Mouse (Mus musculus) left cerebral cortex, adult 2 months (tissue): ENCODE measurements around the gene Armc7. TPM values are rescaled to one million over a fixed set of nuclear protein-coding genes. Genes with fewer than 3 reads are reported as not detected.
"Not testable (repeated sequence)": the region's sequence is repeated elsewhere in the genome, so short reads cannot be mapped to it uniquely, and the experiment has no call there.

ENCODE experiments used
- DNase-seq, 2 experiments: peaks; one replicate each; pipeline ENCODE4 v3.0.0; 2021 to 2022; ENCODE audit warnings: low spot score in 2 of 2, mixed read lengths in 1 of 2; ENCODE audit errors: extremely low spot score in 1 of 2
- H3K27ac ChIP-seq: fragments of 200-600 bp; 2 replicates; pipeline ENCODE4 v1.8.1; 2022
- H3K4me3 ChIP-seq: fragments of 200-600 bp; 2 replicates; pipeline ENCODE4 v1.8.1; 2022
- CTCF ChIP-seq: fragments of 200-600 bp; IDR thresholded peaks from 2 replicates; pipeline ENCODE4 v1.8.1; 2022; ENCODE audit warnings: antibody characterized with exemption, mild to moderate bottlenecking, moderate library complexity
- intact Hi-C: fragments of 180-260 bp; cut with DNase I; formaldehyde crosslinking; loops from one replicate; pipeline ENCODE4 v1.15.1; 2025
- total RNA-seq, 2 experiments: library from RNA; stranded (reverse); gene quantifications; 2 replicates each; pipeline ENCODE4 v1.2.3; 2021

The Armc7 gene
- total RNA-seq, 2 experiments from 2014 or later, result 11.9 to 18.0 TPM

DNA sequence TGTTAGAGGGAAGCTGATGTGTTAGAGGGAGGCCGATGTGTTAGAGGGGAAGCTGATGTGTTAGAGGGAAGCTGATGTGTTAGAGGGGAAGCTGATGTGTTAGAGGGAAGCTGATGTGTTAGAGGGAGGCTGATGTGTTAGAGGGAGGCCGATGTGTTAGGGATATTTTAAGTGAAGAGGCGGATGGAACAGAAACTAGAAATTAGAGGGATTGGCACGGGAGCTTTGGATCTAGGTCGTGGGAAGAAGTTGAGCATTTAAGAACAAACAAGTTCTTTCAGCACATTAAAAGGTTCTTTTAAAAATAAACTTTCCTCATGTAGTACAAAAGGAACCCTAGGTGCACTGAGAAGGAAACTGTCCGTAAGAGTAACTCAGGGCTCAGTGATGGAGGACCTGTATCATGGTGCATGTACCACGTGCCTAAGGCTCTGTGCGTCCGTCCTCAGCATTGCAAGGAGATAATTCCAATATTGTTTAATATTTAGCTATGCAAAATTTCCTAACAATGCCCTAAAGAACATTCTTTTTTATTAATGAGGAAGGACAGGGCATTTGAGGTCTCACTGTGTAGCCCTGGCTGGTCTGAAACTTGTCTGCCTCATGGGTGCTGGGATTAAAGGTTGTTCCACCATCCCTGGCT lies 3.0 kb downstream of the Armc7 start:
- no peak overlapping the region for H3K4me3 ChIP-seq
- intact Hi-C loops, result no loop called here
- H3K27ac ChIP-seq, result peak overlapping the region; percentile 21; the same call in 1 of the 2 replicates
- DNase-seq, result no peak
- TF ChIP-seq CTCF, result no peak

DNA sequence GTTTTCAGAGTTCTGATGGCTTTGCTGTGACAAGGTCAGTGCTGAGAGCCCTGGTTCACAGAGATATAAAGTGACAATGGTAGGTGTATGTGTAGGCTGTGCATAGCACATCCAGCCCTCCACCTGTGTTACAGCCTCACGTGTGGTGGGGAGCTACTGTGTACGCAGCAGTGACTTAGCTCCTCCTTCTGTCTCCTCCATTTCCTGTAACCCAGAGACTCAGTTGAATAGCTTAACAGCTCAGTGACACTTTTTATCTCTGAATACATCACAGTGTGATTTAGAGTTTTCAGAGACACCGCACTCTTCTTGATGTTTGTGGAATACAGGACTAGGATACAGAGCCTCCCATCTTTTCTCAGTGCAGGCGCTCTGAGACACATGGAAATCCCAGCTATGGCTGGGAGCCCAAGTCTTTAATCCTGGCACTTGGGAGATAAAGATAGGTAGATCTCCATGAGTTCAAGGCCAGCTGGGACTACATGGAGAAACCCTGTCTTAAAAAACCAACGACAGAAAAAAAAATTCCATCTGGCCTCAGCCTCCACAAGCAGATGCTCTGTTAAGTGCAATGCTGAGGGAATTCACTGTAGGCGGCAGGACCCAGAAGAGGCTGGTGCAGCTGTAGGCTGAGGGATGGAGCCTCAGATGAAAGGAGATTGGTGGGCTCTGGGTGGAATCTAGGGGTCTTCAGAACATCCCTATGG lies 6.2 kb downstream of the Armc7 start:
- no peak for TF ChIP-seq CTCF
- peak in 1 of 2 experiments; percentile 52 for DNase-seq
- intact Hi-C loops, result loop anchor here (2.0 to 10.0 kb wide), 3 partner anchors 55 to 233 kb away; partner anchors contain the start of genes Gga3, Mrps7 and Sumo2
- Histone ChIP-seq H3K27ac (peak overlapping the region; percentile 88), H3K4me3 (no peak overlapping the region)

DNA sequence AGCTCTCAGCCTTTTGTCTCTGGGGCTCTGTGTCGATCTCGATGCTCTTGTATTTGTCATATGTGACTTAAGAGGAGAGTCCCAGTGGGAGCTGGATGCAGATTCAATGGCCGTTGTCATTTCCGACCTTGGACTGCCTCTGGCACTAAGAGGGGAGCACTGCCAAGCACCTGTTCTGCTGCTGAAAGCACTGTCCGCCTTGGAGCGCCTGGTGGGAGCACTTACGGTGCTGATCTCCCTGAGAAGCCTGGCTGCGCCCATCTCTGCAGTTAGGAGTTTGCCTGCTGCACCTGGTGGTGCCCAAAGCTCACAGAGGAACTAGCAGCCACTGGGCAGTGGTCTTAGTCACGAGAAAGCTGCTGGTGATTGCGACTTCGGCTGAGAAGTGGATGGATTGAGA lies 7.8 kb downstream of the Armc7 start:
- no peak for DNase-seq
- TF ChIP-seq CTCF, result no peak
- peak overlapping the region; percentile 88 for H3K27ac ChIP-seq
- intact Hi-C loops, result loop anchor here (2.0 to 10.0 kb wide), 3 partner anchors 54 to 232 kb away; partner anchors contain the start of genes Gga3, Mrps7 and Sumo2
- no peak overlapping the region for H3K4me3 ChIP-seq

DNA sequence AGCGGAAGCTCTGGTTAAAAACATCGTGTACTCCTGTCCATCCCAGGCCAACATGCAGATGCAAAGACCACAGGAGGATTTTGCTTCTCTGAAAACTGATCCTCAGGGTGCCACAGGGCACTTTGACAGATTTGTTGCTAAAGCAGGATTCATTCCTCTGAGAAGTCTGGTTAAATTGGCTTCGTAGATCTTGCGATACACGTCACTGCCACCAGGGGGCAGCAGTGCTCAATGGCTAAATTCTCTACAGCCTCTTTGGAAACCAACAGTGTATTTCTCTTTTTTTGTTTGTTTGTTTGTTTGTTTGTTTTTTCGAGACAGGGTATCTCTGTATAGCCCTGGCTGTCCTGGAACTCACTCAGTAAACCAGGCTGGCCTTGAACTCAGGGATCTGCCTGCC lies 8.3 kb downstream of the Armc7 start:
- H3K4me3 ChIP-seq, result no peak overlapping the region
- DNase-seq, result peak; percentile 77 to 81
- peak; percentile 98 for TF ChIP-seq CTCF
- H3K27ac ChIP-seq, result peak overlapping the region; percentile 88
- intact Hi-C loops, result loop anchor here (2.0 to 10.0 kb wide), 3 partner anchors 53 to 231 kb away; partner anchors contain the start of genes Gga3, Mrps7 and Sumo2

DNA sequence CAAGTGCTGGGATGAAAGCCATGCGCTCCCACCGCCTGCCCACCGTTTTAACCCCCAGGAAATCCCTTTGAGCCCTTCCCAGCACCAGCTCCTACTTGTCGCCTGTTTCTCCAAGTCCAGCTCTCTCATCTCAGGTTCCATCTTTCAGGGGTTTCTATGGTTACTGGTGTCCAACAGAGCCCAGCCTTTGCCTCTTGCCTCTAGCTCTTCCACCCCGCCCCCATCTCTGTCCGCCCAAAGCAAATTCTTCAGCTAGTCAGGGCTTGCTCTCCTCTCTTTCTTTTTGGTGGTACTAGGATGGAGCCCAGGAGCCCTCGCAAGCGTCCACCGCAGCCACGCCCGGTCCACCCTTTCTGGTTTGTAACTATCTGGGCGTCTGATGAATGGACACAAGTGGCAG lies 9.7 kb downstream of the Armc7 start:
- Histone ChIP-seq H3K4me3 (no peak overlapping the region), H3K27ac (peak overlapping the region; percentile 1; the same call in 1 of the 2 replicates)
- intact Hi-C loops, result loop anchor here (10.0 kb wide), 1 partner anchor 230 kb away; no protein-coding TSS in a partner anchor
- DNase-seq, result no peak
- no peak for TF ChIP-seq CTCF

DNA sequence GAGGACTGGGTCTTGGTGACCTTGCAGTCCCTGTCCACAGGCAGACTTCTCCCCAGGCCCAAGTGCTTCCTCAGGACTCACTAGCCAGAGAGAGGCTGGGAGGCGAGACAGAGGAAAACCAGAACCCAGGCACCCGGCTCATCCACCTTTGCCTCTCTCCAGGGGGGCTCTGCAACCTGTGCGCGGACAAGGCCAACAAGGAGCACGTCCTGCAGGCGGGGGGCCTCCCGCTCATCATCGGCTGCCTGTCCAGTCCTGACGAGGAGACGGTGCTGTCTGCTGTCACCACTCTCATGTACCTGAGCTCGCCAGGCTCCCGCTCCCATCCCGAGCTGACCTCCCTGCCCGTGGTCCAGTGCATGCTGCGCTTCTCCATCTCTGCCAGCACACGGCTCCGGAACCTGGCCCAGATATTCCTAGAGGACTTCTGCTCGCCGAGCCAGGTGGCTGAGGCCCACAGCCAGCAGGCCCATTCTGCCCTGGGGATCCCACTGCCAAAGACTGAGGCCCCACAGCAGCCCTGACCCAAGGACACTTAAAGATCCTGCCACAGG lies 13.2 kb downstream of the Armc7 start:
- TF ChIP-seq CTCF, result no peak
- H3K27ac ChIP-seq, result no peak overlapping the region
- intact Hi-C loops, result loop anchor here (10.0 kb wide), 1 partner anchor 226 kb away; no protein-coding TSS in a partner anchor
- no peak overlapping the region for H3K4me3 ChIP-seq
- no peak for DNase-seq

DNA sequence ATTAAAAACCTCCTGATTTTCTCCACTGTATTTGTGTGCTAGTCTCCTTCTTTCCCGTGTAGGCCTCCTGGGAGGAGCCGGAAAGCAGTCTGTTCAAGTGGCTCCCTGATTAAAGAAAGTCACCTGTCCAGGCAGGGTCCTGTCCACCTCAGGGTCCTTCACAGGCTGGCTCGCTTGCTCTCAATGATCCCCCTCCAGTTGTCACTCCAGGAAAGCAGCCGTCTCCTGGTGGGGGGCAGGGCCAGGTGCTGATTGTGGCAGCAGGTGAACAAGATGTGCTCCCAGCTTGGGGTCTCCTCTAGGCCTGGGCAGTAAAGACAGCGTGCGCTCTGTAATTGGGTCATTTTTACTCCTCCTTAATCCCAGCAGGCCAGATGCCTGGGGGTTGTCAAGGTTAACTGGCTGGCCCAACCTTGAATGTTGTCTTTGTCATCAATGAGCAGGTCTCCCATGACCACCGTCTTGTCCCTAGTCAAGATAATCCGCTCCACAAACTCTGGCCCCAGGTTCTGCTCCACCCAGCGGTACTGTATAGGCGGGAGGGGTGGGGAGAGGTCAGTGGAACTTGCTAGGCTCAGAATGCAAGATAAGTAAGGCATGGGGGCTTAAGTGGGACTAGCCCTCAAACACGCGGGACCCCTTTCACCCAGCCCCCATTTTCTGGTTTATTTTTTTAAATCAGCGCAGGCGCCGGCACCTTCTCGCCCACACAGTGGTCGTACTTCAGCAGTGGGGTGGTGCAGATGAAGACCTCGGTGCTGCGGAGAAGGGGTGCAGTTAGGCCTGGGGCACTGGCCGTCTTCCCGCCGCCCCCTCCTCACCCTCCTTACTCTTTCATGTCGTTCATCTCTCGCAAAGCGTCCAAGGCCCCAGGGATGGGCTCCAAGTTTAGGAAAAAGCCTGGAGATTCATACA lies 15.2 kb downstream of the Armc7 start:
- intact Hi-C loops, result loop anchor here (1.0 to 10.0 kb wide), 2 partner anchors 24 to 324 kb away; partner anchors contain the start of genes Caskin2, Jpt1 and Tsen54

DNA sequence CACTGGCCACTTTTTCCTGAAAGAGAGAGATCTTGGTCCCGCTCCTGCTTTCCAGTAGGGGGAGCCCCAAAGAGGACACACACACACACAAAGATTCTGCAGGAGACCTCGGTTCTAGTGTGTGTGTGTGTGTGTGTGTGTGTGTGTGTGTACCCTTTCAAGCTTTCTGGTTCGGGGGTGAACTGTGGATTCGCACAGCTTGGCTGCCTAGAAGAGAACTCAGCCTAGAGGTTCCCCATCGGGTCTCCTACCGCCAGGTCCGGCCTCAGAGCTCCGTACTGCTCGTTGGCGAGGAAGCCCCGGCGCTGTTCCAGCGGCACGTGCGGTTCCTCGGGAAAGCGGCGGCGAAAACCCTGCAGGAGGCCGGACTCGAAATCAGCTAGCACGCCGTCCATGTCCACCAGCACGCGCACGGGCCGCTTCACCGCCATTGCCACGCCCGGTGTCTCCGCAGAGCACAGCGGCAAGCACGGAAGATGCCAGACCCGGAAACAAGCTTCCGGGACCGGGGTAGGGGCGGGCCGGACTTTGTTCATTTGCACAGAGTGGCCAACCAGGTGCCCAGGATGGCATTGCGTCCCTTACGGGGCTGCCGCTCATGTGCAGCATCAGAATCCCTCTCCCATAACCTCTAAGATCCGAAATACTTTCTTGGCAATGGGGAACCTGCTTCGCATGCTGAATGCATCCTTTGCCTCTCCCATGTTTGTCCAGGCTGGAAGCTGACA lies 16.1 kb downstream of the Armc7 start, which contains the start of gene Nt5c:
TSS of gene Nt5c (minus strand) at position 507 of the 728 bp plus-strand sequence.
- intact Hi-C loops, result loop anchor here (1.0 to 10.0 kb wide), 3 partner anchors 23 to 323 kb away; partner anchors contain the start of genes Caskin2, Jpt1, Sumo2 and Tsen54

More for the DNA sequence above, 15.2 kb downstream of the Armc7 start:
- no peak for TF ChIP-seq CTCF
- no peak for DNase-seq
- peak overlapping the region; percentile 82 for H3K27ac ChIP-seq
- H3K4me3 ChIP-seq, result peak overlapping the region; percentile 66

DNA sequence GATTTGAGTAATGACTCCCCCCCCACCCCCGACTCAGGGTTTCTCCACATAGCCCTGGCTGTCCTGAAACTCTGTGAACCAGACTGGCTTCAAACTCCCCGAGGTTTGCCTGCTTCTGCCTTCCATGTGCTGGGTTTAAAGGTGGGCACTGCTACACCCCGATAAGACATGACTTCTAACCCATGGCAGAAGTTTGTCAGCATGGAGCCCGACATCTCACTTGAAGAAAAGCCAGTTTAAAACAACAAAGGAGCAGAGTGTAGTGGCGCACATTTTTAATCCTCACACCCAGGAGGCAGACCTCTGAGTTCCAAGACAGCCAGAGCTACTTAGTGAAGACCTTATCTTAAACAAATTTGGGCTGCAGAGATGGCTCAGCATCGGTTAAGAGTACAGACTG lies 16.9 kb downstream of the Armc7 start:
- Histone ChIP-seq H3K27ac (peak overlapping the region; percentile 82), H3K4me3 (peak overlapping the region; percentile 66)
- no peak for TF ChIP-seq CTCF
- intact Hi-C loops, result loop anchor here (1.0 to 10.0 kb wide), 2 partner anchors 44 to 322 kb away; partner anchors contain the start of genes Caskin2, Sumo2 and Tsen54
- DNase-seq, result no peak

More for the DNA sequence above, 16.1 kb downstream of the Armc7 start, which contains the start of gene Nt5c:
- peak; percentile 80 for TF ChIP-seq CTCF
- Histone ChIP-seq H3K27ac (peak within 1 kb of the TSS; percentile 82), H3K4me3 (peak within 1 kb of the TSS; percentile 66)
- peak; percentile 82 to 84 for DNase-seq

DNA sequence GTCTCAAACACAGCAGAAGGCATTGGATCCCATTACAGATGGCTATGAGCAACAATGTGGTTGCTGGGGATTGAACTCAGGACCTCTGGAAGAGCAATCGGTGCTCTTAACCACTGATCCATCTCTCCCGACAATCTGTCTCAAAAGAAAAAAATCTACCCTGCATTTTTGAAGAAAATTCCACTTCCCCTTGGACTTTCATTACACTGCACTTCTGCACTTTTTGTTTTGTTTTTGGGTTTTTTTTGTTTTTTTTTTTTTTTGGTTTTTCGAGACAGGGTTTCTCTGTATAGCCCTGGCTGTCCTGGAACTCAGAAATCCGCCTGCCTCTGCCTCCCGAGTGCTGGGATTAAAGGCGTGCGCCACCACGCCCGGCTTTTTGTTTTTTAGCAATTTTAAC lies 21.1 kb downstream of the Armc7 start:
- DNase-seq, H3K4me3 ChIP-seq, H3K27ac ChIP-seq: not testable (repeated sequence)
- intact Hi-C loops, result loop anchor here (10.0 kb wide), 1 partner anchor 318 kb away; the partner anchor contains the start of genes Caskin2 and Tsen54
